Mouse (Mus musculus): ENCODE results near the gene Sidt2.

Sidt2 gene

GRCm38 (mm10) chr9:45911673-45912072 is 43.4 kb downstream of the Sidt2 start:
- DNase-seq (ENCODE audit: low read depth, low spot score): no peak

- no peak for DNase-seq (ENCODE audit: low read depth, low spot score)
Observed at GRCm38 (mm10) chr9:45910995-45911394, 44.1 kb downstream of the Sidt2 start.

GRCm38 (mm10) chr9:45907078-45907428 is 48.0 kb downstream of the Sidt2 start:
- DNase-seq (ENCODE audit: low read depth, low spot score): no peak

- peak; percentile 84 for DNase-seq (ENCODE audit: low read depth, low spot score)
Observed at GRCm38 (mm10) chr9:45906355-45907077, 48.5 kb downstream of the Sidt2 start, which contains the start of the genes Pcsk7 and Rnf214. Gene Pcsk7 (plus strand): TSS chr9:45906497. Gene Rnf214 (minus strand): TSS chr9:45906911.

- no peak for DNase-seq (ENCODE audit: low read depth, low spot score)
Observed at GRCm38 (mm10) chr9:45905811-45906237, 49.2 kb downstream of the Sidt2 start.

GRCm38 (mm10) chr9:45905196-45905595 is 49.9 kb downstream of the Sidt2 start:
- no peak for DNase-seq (ENCODE audit: low read depth, low spot score)

GRCm38 (mm10) chr9:45893681-45894080 is 61.4 kb downstream of the Sidt2 start:
- DNase-seq (ENCODE audit: low read depth, low spot score): no peak

Measured in retina, postnatal 7 days (tissue).